Mouse (Mus musculus) large intestine, adult 2 months (tissue): ENCODE measurements at regions not wholly inside any gene's neighbourhood (a gene's known extent, or its start where the extent isn't known, plus 50 kb on each side); places are given as distances from the start of the nearest gene placed in this dataset.

ENCODE experiments used
- DNase-seq: peaks from one replicate; pipeline ENCODE4 v3.0.0-alpha.2; 2012; ENCODE audit warnings: low read depth, low spot score
- WGBS: fragments of 180-500 bp; shearing (Covaris S2); methylation state at CpG from one replicate; pipeline ENCODE4 v1.1.7; 2018; 5-methylcytosine and 5-hydroxymethylcytosine counted together

GRCm38 (mm10) chr15:25137091-25137490, 276.5 kb downstream of the Basp1 start:
- no peak for DNase-seq
- 39% methylated on average over 3 of the region's 3 CpGs for WGBS

- WGBS, result 78% methylated on average over 19 of the region's 19 CpGs
- DNase-seq, result no peak
These were observed 277.9 kb downstream of the Basp1 start for GRCm38 (mm10) chr15:25135471-25136262.

- WGBS, result 81% methylated on average over 6 of the region's 6 CpGs
- no peak for DNase-seq
These were observed 283.5 kb downstream of the Basp1 start for GRCm38 (mm10) chr15:25130096-25130495.

GRCm38 (mm10) chr15:25129572-25129971, 284.0 kb downstream of the Basp1 start:
- 87% methylated on average over 5 of the region's 5 CpGs for WGBS
- DNase-seq, result no peak

- WGBS, result 53% methylated on average over 4 of the region's 4 CpGs
- DNase-seq, result no peak
These were observed 293.1 kb downstream of the Basp1 start for GRCm38 (mm10) chr15:25120441-25120840.

GRCm38 (mm10) chr15:25117980-25118379, 295.6 kb downstream of the Basp1 start:
- 46% methylated on average over 3 of the region's 3 CpGs for WGBS
- no peak for DNase-seq

- no peak for DNase-seq
- 67% methylated on average over 5 of the region's 5 CpGs for WGBS
These were observed 310.8 kb downstream of the Basp1 start for GRCm38 (mm10) chr15:25102727-25103126.

GRCm38 (mm10) chr15:25093758-25094157, 319.8 kb downstream of the Basp1 start:
- WGBS, result 36% methylated on average over 6 of the region's 6 CpGs
- DNase-seq, result no peak

- WGBS, result 86% methylated on average over 1 of the region's 1 CpGs
- no peak for DNase-seq
These were observed 343.9 kb downstream of the Basp1 start for GRCm38 (mm10) chr15:25069701-25070100.

GRCm38 (mm10) chr15:25059347-25059746, 354.2 kb downstream of the Basp1 start:
- DNase-seq, result no peak

- no peak for DNase-seq
- WGBS, result 33% methylated on average over 1 of the region's 1 CpGs
These were observed 365.7 kb downstream of the Basp1 start for GRCm38 (mm10) chr15:25047875-25048274.

GRCm38 (mm10) chr15:25046514-25047138, 366.9 kb downstream of the Basp1 start:
- 69% methylated on average over 5 of the region's 5 CpGs for WGBS
- DNase-seq, result no peak

GRCm38 (mm10) chr15:25036231-25036630, 377.3 kb downstream of the Basp1 start:
- no peak for DNase-seq

GRCm38 (mm10) chr15:25027865-25028264, 385.7 kb downstream of the Basp1 start:
- no peak for DNase-seq
- 85% methylated on average over 8 of the region's 8 CpGs for WGBS

More at GRCm38 (mm10) chr15:25036231-25036630, 377.3 kb downstream of the Basp1 start:
- WGBS, result 81% methylated on average over 3 of the region's 3 CpGs

GRCm38 (mm10) chr15:25026786-25027461, 386.6 kb downstream of the Basp1 start:
- no peak for DNase-seq
- WGBS, result 15% methylated on average over 15 of the region's 15 CpGs

- no peak for DNase-seq
- 71% methylated on average over 8 of the region's 8 CpGs for WGBS
These were observed 387.2 kb downstream of the Basp1 start for GRCm38 (mm10) chr15:25026351-25026750.

- WGBS, result 65% methylated on average over 3 of the region's 3 CpGs
- DNase-seq, result no peak
These were observed 392.6 kb downstream of the Basp1 start for GRCm38 (mm10) chr15:25020916-25021315.

- 84% methylated on average over 12 of the region's 12 CpGs for WGBS
- DNase-seq, result no peak
These were observed 394.1 kb downstream of the Basp1 start for GRCm38 (mm10) chr15:25019352-25019941.

GRCm38 (mm10) chr15:25018937-25019336, 394.6 kb downstream of the Basp1 start:
- DNase-seq, result no peak
- 72% methylated on average over 3 of the region's 3 CpGs for WGBS

GRCm38 (mm10) chr15:25007720-25008119, 405.8 kb downstream of the Basp1 start:
- 92% methylated on average over 2 of the region's 2 CpGs for WGBS
- no peak for DNase-seq
